Mouse (Mus musculus): ENCODE data around the gene Ano5.

Ano5 gene

GRCm38 (mm10) chr7:51510671-51511651, at the start of gene Ano5:
Gene Ano5, plus strand, starts transcription at chr7:51511029.
- DNase-seq (ENCODE audit: low spot score) = no peak

GRCm38 (mm10) chr7:51499396-51499795, 11.4 kb upstream of the Ano5 start:
- no peak for DNase-seq (ENCODE audit: low spot score)

GRCm38 (mm10) chr7:51503940-51504339, 6.9 kb upstream of the Ano5 start:
- DNase-seq (ENCODE audit: low spot score) = no peak

- no peak for DNase-seq (ENCODE audit: low spot score)
Observed at GRCm38 (mm10) chr7:51510147-51510546, 682 bp upstream of the Ano5 start.

GRCm38 (mm10) chr7:51539344-51539743, 28.5 kb downstream of the Ano5 start:
- DNase-seq (ENCODE audit: low spot score) = no peak

GRCm38 (mm10) chr7:51540736-51541135, 29.9 kb downstream of the Ano5 start:
- DNase-seq (ENCODE audit: low spot score) = no peak

- no peak for DNase-seq (ENCODE audit: low spot score)
Observed at GRCm38 (mm10) chr7:51600021-51600420, 89.2 kb downstream of the Ano5 start.

- DNase-seq (ENCODE audit: low spot score) = no peak
Observed at GRCm38 (mm10) chr7:51603741-51604140, 92.9 kb downstream of the Ano5 start.

- no peak for DNase-seq (ENCODE audit: low spot score)
Observed at GRCm38 (mm10) chr7:51614404-51614803, 103.6 kb downstream of the Ano5 start.

GRCm38 (mm10) chr7:51617941-51618340, 107.1 kb downstream of the Ano5 start:
- peak; percentile 7 for DNase-seq (ENCODE audit: low spot score)

- no peak for DNase-seq (ENCODE audit: low spot score)
Observed at GRCm38 (mm10) chr7:51618412-51618811, 107.6 kb downstream of the Ano5 start.

- no peak for DNase-seq (ENCODE audit: low spot score)
Observed at GRCm38 (mm10) chr7:51619977-51620376, 109.1 kb downstream of the Ano5 start.

- DNase-seq (ENCODE audit: low spot score) = no peak
Observed at GRCm38 (mm10) chr7:51621694-51622145, 110.9 kb downstream of the Ano5 start, which contains the start of gene Slc17a6. Gene Slc17a6, plus strand, starts transcription at chr7:51622006.

- no peak for DNase-seq (ENCODE audit: low spot score)
Observed at GRCm38 (mm10) chr7:51622196-51622595, 111.4 kb downstream of the Ano5 start.

GRCm38 (mm10) chr7:51622666-51623065, 111.8 kb downstream of the Ano5 start:
- no peak for DNase-seq (ENCODE audit: low spot score)

- DNase-seq (ENCODE audit: low spot score) = no peak
Observed at GRCm38 (mm10) chr7:51624336-51624897, 113.6 kb downstream of the Ano5 start.

GRCm38 (mm10) chr7:51625161-51625560, 114.3 kb downstream of the Ano5 start:
- no peak for DNase-seq (ENCODE audit: low spot score)

GRCm38 (mm10) chr7:51625591-51626255, 114.9 kb downstream of the Ano5 start:
- DNase-seq (ENCODE audit: low spot score) = no peak

- no peak for DNase-seq (ENCODE audit: low spot score)
Observed at GRCm38 (mm10) chr7:51626451-51627000, 115.7 kb downstream of the Ano5 start.

GRCm38 (mm10) chr7:51627001-51627631, 116.3 kb downstream of the Ano5 start:
- DNase-seq (ENCODE audit: low spot score) = no peak

GRCm38 (mm10) chr7:51627666-51628065, 116.8 kb downstream of the Ano5 start:
- no peak for DNase-seq (ENCODE audit: low spot score)

- DNase-seq (ENCODE audit: low spot score) = no peak
Observed at GRCm38 (mm10) chr7:51628349-51628748, 117.5 kb downstream of the Ano5 start.

Data from MN1 (cell line).